Mouse (Mus musculus) kidney, adult 2 months (tissue): ENCODE results near the gene Ccl26.

Source experiments
- CTCF ChIP-seq: fragments of 200-500 bp; conservative IDR thresholded peaks from 2 replicates; pipeline ENCODE4 v1.5.1; 2011; ENCODE audit warnings: low read depth, mild to moderate bottlenecking, control low read depth, low read length, moderate library complexity, mixed read lengths; ENCODE audit not compliant: insufficient read depth, insufficient read length
- POLR2A ChIP-seq: fragments of 200-500 bp; IDR thresholded peaks from one replicate; pipeline ENCODE4 v1.6.1; 2011; ENCODE audit warnings: low read depth, low read length, control low read depth

- no peak for TF ChIP-seq CTCF
- TF ChIP-seq POLR2A: no peak
Measured at GRCm38 (mm10) chr5:135585691-135586090, 22.3 kb upstream of the Ccl26 start.
